Mouse (Mus musculus) hindbrain, embryonic 12.5 days (tissue): Measurements from ENCODE around the gene Zrsr1. TPM values are rescaled to one million over a fixed set of nuclear protein-coding genes. Genes with fewer than 3 reads are reported as not detected.

Experiments
- ATAC-seq: fragments of 200-750 bp; cut with Nextera tagmentation; 2 replicates; pipeline ENCODE4 v1.8.0; 2017; ENCODE audit warnings: moderate TSS enrichment; ENCODE audit not compliant: low FRiP score
- H3K27ac ChIP-seq: fragments of 300-500 bp; sonication (generic); 2 replicates; pipeline ENCODE4 v1.5.1; 2016; ENCODE audit warnings: mild to moderate bottlenecking
- H3K27me3 ChIP-seq: fragments of 300-500 bp; sonication (generic); 2 replicates; pipeline ENCODE4 v1.6.1; 2016; ENCODE audit warnings: mild to moderate bottlenecking
- H3K36me3 ChIP-seq: fragments of 300-500 bp; sonication (generic); 2 replicates; pipeline ENCODE4 v1.6.1; 2016; ENCODE audit warnings: mild to moderate bottlenecking
- H3K4me1 ChIP-seq: fragments of 300-500 bp; sonication (generic); 2 replicates; pipeline ENCODE4 v1.6.1; 2016
- H3K4me2 ChIP-seq: fragments of 300-500 bp; sonication (generic); replicated peaks from 2 replicates; pipeline ENCODE4 v1.6.1; 2016; ENCODE audit warnings: mild to moderate bottlenecking
- H3K4me3 ChIP-seq: fragments of 300-500 bp; sonication (generic); 2 replicates; pipeline ENCODE4 v1.5.1; 2016; ENCODE audit warnings: mild to moderate bottlenecking
- H3K9ac ChIP-seq: fragments of 300-500 bp; sonication (generic); 2 replicates; pipeline ENCODE4 v1.6.1; 2016; ENCODE audit warnings: mild to moderate bottlenecking, moderate library complexity
- H3K9me3 ChIP-seq: fragments of 300-500 bp; sonication (generic); replicated peaks from 2 replicates; pipeline ENCODE4 v1.6.1; 2016; ENCODE audit warnings: mild to moderate bottlenecking
- WGBS: fragments of 180-500 bp; shearing (Covaris S2); methylation state at CpG from one replicate; pipeline ENCODE4 v1.1.7; 2016; 5-methylcytosine and 5-hydroxymethylcytosine counted together
- polyA plus RNA-seq: library from polyadenylated mRNA; unstranded; fragments of >200 nt; fragmentation: Nextera tagmentation; extraction: Ambion mirVana; gene quantifications from 2 replicates; pipeline ENCODE4 v1.2.1, GENCODE M21; 2016

The Zrsr1 gene
- polyA plus RNA-seq, 1 experiment from 2014 or later, result 5.2 TPM

- Histone ChIP-seq H3K4me2 (no peak overlapping the region), H3K9me3 (no peaks in the 10 kb centered on the region), H3K27me3 (no peaks in the 10 kb centered on the region), H3K27ac (no peak overlapping the region), H3K4me3 (no peak overlapping the region), H3K36me3 (peaks cover 45% of the 10 kb centered on the region), H3K4me1 (peaks cover 12% of the 10 kb centered on the region), H3K9ac (no peak overlapping the region)
- WGBS, result 97% methylated on average over 2 of the region's 2 CpGs
- ATAC-seq, result no peak
Observed at GRCm38 (mm10) chr11:22994271-22994670, 22.5 kb downstream of the Zrsr1 start.

DNA sequence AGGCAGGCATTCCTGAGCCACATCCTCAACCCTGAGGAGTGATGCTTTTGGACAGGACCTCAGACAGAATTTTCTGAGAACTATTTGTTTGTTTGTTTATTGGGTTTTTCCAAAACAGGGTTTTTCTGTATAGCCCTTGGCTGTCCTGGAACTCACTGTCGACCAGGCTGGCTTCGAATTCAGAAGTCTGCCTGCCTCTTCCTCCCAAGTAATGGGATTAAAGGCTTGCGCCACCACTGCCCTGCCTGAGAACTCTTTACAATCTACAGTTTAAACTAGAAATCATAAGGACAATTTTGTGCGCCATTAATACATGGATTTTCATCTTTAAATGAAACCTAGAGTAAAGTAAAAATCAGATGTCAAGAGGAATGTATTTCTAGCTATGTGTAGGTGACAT, 23.7 kb downstream of the Zrsr1 start:
- Histone ChIP-seq H3K27ac (no peak overlapping the region), H3K36me3 (peaks cover 57% of the 10 kb centered on the region), H3K9me3 (no peaks in the 10 kb centered on the region), H3K27me3 (no peaks in the 10 kb centered on the region), H3K4me2 (no peak overlapping the region), H3K9ac (no peak overlapping the region), H3K4me3 (no peak overlapping the region), H3K4me1 (peaks cover 12% of the 10 kb centered on the region)
- no peak for ATAC-seq
- 95% methylated on average over 4 of the region's 4 CpGs for WGBS

- Histone ChIP-seq H3K9ac (no peak overlapping the region), H3K4me2 (no peak overlapping the region), H3K9me3 (no peaks in the 10 kb centered on the region), H3K4me3 (no peak overlapping the region), H3K4me1 (no peaks in the 10 kb centered on the region), H3K27ac (no peak overlapping the region), H3K36me3 (peaks cover 77% of the 10 kb centered on the region), H3K27me3 (no peaks in the 10 kb centered on the region)
- 79% methylated on average over 1 of the region's 1 CpGs for WGBS
- no peak for ATAC-seq
Observed at GRCm38 (mm10) chr11:22998308-22998707, 26.5 kb downstream of the Zrsr1 start.

DNA sequence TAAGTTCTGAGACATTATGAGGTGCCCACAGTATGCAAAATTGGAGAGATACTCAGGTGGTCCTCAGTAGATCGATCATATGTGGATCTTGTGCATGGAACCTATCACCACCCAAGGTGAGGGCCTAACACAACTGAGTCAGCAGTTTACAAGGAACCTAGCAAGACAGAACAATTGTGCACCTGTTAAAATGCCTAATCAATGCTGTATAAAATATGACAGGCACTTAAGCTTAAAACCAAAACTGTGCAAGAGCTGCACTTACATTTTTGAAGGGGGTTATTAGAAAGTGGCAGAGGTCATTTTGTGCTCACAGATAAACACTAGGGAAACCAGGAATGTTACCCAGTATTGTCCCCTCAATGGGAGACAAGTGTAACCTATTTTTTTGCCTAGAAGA, 33.5 kb downstream of the Zrsr1 start:
- Histone ChIP-seq H3K9ac (no peak overlapping the region), H3K4me3 (no peak overlapping the region), H3K27me3 (no peaks in the 10 kb centered on the region), H3K9me3 (no peaks in the 10 kb centered on the region), H3K36me3 (peaks cover 38% of the 10 kb centered on the region), H3K27ac (no peak overlapping the region), H3K4me1 (no peaks in the 10 kb centered on the region), H3K4me2 (no peak overlapping the region)
- 80% methylated on average over 1 of the region's 1 CpGs for WGBS
- no peak for ATAC-seq

DNA sequence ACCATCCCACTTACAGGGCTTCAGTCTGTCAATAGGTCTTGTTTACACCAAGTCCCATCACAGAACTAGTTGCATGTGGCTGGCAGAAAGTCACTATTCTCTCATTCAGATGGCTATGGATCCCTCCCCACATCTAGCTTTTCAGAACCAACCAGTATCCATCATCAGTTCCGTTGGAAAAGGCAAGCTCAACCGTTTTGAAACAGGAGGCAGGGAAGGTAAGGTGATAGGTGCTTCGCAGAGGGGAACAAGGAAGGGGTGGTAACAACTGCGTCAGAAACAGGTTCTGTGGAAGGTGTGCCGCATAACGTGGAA, 35.3 kb downstream of the Zrsr1 start:
- H3K4me2 ChIP-seq, result peak overlapping the region; percentile 64
- peak; percentile 20; the same call in 1 of the 2 replicates for ATAC-seq
- H3K9me3 ChIP-seq, result no peaks in the 10 kb centered on the region
- H3K27me3 ChIP-seq, result no peaks in the 10 kb centered on the region
- peak overlapping the region; percentile 55 for H3K4me3 ChIP-seq
- H3K36me3 ChIP-seq, result peaks cover 23% of the 10 kb centered on the region
- H3K4me1 ChIP-seq, result no peaks in the 10 kb centered on the region
- WGBS, result 7% methylated on average over 6 of the region's 6 CpGs
- peak overlapping the region; percentile 96 for H3K27ac ChIP-seq
- peak overlapping the region; percentile 53 for H3K9ac ChIP-seq

- H3K4me3 ChIP-seq, result peak within 1 kb of the TSS; percentile 55
- H3K27ac ChIP-seq, result peak within 1 kb of the TSS; percentile 96
- H3K9ac ChIP-seq, result peak within 1 kb of the TSS; percentile 77
- peak within 1 kb of the TSS; percentile 64 for H3K4me2 ChIP-seq
- H3K4me1 ChIP-seq, result no peaks in the 10 kb centered on the region
- no peaks in the 10 kb centered on the region for H3K9me3 ChIP-seq
- H3K27me3 ChIP-seq, result no peaks in the 10 kb centered on the region
- peaks cover 18% of the 10 kb centered on the region for H3K36me3 ChIP-seq
- ATAC-seq, result peak; percentile 95
- WGBS, result 1% methylated on average over 22 of the region's 22 CpGs
Observed at GRCm38 (mm10) chr11:23007481-23008180, 35.8 kb downstream of the Zrsr1 start, which contains the start of gene Fam161a. Gene Fam161a, plus strand, starts transcription at chr11:23007531.

DNA sequence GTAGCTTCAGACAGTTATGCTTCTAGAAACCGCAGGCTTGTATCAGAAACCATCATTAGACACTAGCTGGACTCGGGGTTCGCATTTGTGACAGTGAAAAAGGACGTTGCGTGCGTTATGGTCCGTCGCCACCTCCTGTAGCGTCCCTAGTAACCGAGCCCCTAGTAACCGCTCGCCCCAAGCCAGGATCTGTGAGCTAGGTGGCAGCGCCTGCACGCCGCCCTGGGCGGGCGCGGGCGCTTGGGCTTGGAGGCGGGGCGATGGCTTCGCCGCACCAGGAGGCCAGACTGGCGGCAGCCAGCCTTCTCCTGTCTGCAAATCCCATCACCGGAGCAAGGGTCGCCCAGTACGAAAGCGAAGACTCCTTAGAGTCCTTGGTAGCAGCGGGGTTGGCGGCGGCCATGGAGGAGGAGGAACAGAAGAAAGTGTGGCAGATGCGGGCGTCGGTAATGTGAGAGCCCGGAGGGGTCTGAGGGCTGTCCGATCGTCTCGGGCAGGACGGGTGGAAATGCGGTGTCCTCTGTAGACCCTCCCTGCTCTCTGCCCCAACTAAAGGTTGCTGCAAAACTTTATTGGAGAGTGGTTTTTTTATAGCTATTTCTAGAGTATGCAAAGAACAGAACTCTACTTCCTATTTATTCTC, 36.5 kb downstream of the Zrsr1 start:
- ATAC-seq, result peak; percentile 97
- Histone ChIP-seq H3K4me2 (peak overlapping the region; percentile 64), H3K4me3 (peak overlapping the region; percentile 55), H3K9me3 (no peaks in the 10 kb centered on the region), H3K4me1 (no peaks in the 10 kb centered on the region), H3K9ac (peak overlapping the region; percentile 77), H3K27ac (peak overlapping the region; percentile 96), H3K27me3 (no peaks in the 10 kb centered on the region), H3K36me3 (peaks cover 16% of the 10 kb centered on the region)
- under 1% methylated on average over 40 of the region's 40 CpGs for WGBS

- 34% methylated on average over 4 of the region's 4 CpGs for WGBS
- Histone ChIP-seq H3K4me2 (peak overlapping the region; percentile 64), H3K9ac (peak overlapping the region; percentile 77), H3K27me3 (no peaks in the 10 kb centered on the region), H3K27ac (no peak overlapping the region), H3K9me3 (no peaks in the 10 kb centered on the region), H3K4me3 (peak overlapping the region; percentile 55), H3K36me3 (peaks cover 11% of the 10 kb centered on the region), H3K4me1 (no peaks in the 10 kb centered on the region)
- ATAC-seq, result no peak
Observed at GRCm38 (mm10) chr11:23008824-23009200, 37.0 kb downstream of the Zrsr1 start.

DNA sequence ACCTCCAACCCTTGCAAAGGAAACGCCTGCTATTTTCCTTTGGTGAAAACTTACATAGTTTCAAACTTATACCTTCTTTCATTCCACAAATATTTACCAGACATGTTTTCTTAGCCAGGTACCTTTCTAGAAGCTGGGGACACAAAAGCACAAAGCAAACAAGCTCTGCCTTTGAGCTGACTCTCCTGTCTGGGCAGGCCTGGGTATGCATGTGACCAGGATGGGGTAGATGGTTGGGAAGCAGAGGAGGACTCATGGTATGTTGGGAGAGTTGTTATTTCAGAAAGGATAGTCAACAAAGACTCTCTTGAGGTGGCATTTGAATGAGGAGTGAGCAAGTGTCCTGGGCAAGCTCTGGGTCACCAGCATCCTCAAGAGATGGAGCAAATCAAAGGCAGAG, 41.3 kb downstream of the Zrsr1 start:
- ATAC-seq, result no peak
- Histone ChIP-seq H3K4me1 (no peaks in the 10 kb centered on the region), H3K9me3 (no peaks in the 10 kb centered on the region), H3K4me2 (no peak overlapping the region), H3K27ac (no peak overlapping the region), H3K9ac (no peak overlapping the region), H3K36me3 (no peaks in the 10 kb centered on the region), H3K4me3 (no peak overlapping the region), H3K27me3 (no peaks in the 10 kb centered on the region)
- WGBS, result 86% methylated on average over 1 of the region's 1 CpGs

DNA sequence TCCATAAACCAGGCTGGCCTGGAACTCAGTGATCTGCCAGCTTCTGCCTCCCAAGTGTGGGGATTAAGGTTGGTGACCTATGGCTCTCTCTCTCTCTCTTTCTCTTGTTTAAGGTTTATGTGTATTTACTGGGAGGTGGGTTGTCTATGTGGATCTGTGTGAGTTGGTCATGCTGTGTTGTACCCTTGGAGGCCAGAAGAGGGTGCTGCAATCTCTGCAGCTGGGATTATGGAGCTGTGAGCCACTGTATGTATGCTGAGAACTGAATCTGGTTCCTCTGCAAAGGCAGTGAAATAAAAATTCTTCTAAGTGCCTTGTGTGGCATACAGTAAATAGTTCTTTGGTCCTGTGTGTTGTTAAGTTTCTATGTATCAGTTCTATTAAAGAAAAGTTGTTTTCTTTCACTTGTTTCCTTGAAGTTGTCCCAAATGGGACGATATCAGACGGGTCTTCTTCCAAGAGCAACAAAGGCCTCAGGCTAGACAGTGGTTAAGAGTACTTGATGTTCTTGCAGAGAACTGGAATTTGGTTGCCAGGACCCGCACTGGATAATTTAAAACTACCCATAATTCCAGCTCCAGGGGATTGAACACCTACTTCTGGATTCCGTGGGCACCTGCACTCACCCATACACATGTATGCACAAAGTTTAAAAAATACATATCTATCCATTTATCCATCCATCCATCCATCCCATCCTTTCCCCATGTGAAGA, 41.9 kb downstream of the Zrsr1 start:
- no peak overlapping the region for H3K9ac ChIP-seq
- no peaks in the 10 kb centered on the region for H3K4me1 ChIP-seq
- no peaks in the 10 kb centered on the region for H3K27me3 ChIP-seq
- ATAC-seq, result no peak
- 88% methylated on average over 4 of the region's 4 CpGs for WGBS
- no peaks in the 10 kb centered on the region for H3K36me3 ChIP-seq
- no peak overlapping the region for H3K27ac ChIP-seq
- H3K4me2 ChIP-seq, result no peak overlapping the region
- no peak overlapping the region for H3K4me3 ChIP-seq
- H3K9me3 ChIP-seq, result no peaks in the 10 kb centered on the region

GRCm38 (mm10) chr11:23014996-23015395, 43.2 kb downstream of the Zrsr1 start:
- H3K9ac ChIP-seq, result no peak overlapping the region
- no peaks in the 10 kb centered on the region for H3K36me3 ChIP-seq
- no peak overlapping the region for H3K4me3 ChIP-seq
- H3K27ac ChIP-seq, result no peak overlapping the region
- no peaks in the 10 kb centered on the region for H3K9me3 ChIP-seq
- H3K4me2 ChIP-seq, result no peak overlapping the region
- no peaks in the 10 kb centered on the region for H3K4me1 ChIP-seq
- no peak for ATAC-seq
- WGBS, result 72% methylated on average over 6 of the region's 6 CpGs
- H3K27me3 ChIP-seq, result no peaks in the 10 kb centered on the region

- no peaks in the 10 kb centered on the region for H3K27me3 ChIP-seq
- no peak overlapping the region for H3K9ac ChIP-seq
- H3K4me3 ChIP-seq, result no peak overlapping the region
- H3K4me2 ChIP-seq, result no peak overlapping the region
- H3K36me3 ChIP-seq, result no peaks in the 10 kb centered on the region
- H3K27ac ChIP-seq, result no peak overlapping the region
- no peaks in the 10 kb centered on the region for H3K4me1 ChIP-seq
- no peak for ATAC-seq
- 92% methylated on average over 4 of the region's 4 CpGs for WGBS
- no peaks in the 10 kb centered on the region for H3K9me3 ChIP-seq
Observed at GRCm38 (mm10) chr11:23017943-23018342, 46.1 kb downstream of the Zrsr1 start.
